Mouse (Mus musculus) CD4-positive, CD25-positive, alpha-beta regulatory T cell, adult 2 months (primary cell): ENCODE measurements around the gene Smim6.

ENCODE experiments used
- DNase-seq: peaks from one replicate; pipeline ENCODE4 v3.0.0-alpha.2; 2012; ENCODE audit warnings: low read depth, low spot score

The Smim6 gene

DNA sequence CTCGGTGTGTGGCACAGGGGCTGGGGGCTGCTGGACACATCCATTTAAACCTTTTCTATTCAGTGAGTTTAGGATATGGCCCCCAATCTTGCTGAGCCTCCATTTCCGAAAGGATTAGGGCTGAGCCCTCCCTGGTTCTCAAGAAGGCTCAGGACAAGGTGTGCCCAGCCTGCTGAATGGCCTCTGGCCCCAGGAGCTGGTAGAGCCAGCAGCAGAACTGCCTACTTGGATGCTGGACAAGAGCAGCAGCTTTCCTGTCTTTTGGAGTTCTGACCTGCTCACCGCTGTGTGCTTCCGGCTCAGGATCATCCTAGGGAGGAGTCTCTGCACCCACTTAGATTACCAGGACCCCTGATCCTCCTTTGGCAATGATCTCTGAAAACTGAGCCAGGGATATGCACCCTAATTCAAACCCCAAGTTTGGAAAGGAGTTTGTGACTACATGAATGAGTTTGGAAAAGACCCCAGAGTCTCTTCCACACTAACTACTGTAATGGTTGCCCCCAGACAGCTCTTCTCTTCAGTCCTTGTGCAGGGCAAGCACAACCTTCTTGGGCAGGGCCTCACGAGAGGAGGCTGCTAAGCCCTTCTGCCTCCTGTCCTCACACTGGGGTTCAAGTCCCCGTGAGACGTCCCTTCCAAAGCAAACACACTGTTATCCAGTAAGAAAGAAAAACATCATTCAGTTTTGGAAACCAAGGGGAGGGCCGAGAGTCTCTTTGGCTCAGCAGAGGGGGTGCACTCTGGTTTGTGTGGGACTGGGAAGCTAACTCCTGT is 11.1 kb upstream of the Smim6 start:
- DNase-seq, result no peak

- DNase-seq, result no peak
Measured at GRCm38 (mm10) chr11:115901338-115902161, 10.3 kb upstream of the Smim6 start.

- DNase-seq, result no peak
Measured at GRCm38 (mm10) chr11:115902177-115902576, 9.6 kb upstream of the Smim6 start.

GRCm38 (mm10) chr11:115902831-115903230 is 9.0 kb upstream of the Smim6 start:
- no peak for DNase-seq

DNA sequence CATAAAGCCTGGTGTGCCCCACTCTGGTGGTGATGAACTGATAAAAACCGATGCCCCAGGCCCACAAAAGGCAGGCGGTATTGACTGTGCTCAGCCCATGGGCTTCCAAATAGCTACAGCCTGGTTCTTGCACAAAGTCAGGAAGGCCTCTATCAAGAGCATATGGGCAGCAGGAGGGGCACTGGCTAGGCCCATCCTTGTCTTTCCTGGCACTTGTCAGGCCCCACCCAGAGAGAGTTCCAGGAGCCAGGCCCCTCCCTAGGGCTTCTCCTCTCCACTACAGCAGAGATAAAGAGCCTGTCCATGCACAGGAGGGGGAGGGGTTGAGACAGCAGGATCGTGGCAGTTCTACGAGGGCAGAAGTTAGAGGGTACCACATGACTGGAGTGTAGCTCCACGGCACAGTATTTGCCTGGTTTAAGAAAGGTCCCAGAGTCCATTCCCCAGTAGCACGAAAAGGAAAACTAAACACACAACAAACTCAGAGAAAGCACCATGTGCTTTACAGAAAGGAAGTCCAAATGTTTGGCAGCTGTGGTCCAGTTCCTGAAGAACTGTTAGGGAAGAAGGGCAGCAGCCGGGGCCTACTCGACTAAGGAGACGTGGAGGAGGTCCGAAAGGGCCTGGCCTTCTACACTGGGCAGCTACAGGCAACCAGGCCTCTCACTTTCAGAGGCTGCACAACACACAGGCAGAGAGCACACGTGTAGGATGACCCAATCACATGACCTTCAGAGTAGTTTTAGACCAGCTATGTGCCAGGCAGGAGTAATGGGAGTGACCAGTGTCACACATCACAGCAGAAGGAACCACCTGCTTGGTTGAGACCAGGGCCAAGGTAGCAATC is 8.2 kb upstream of the Smim6 start:
- DNase-seq, result no peak

DNA sequence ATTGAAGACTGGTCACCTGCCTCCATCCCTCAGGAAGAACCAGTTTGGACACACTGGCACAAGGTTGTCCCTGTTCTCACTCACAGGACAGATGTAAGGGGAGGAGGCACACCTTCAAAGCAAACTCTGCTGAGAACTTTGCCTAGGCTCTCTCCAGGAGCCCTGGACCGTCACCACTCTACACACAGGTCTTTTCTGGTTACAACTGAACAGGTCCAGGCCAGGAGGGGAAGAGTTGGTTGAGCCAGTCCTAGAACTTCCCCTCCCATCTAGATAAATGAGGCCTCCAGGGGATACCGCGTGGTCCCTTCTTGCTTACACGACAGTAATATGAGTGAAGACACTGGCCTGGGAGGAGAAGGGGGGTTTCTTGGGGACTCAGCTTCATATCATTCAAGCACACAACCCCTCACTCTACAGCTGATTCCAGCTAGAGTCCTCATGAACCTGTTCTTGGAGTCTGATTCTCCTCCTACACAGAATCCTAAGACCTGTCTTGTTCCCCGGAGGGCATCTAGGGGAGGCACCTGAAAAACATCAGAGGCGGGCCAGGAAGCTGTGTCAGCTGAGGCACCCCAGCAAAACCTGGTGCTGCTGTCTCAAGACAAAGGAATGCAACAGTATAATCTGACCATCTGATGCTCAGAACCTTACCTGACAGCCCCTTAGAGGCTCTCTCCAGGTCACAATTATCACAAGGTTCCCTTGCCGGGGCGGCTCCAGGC is 7.4 kb upstream of the Smim6 start:
- DNase-seq, result no peak

DNA sequence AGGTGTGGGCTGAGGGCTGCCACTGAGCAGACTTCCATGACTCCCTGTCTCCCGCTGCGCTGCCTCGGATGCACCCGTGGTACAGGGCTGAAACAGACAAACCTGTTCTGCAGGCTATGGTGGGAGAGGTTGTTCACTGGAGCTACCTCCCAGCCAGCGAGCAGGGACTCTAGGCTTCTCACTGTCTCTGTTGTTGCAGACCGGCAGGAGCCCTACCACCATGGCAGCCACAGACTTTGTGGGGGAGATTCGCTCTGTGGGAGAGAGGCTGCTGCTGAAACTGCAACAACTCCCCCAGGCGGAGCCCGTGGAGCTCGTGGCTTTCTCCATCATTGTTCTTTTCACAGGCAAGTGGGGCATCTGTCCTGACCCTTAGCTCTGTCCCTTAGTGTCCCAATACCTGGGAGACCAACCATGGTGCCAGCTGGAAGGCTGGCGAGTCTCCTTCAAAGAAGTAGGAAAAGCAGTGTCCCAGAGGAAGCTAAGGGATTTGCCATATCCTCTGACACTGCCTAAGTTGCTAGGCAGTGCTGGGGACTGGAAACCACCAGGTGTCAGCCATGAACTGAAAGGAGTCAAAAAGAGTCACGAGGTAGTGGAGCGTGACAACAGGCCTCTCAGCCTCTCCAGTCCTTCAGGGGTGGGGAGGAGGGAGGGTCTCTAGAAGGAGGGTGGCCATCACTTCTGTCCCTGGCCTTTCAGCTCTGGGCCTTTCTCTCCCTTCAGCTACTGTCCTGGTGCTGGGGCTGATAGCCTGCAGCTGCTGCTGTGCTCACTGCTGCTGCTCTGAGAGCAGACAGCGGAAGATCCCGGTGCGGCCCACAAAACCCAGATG is 6.6 kb upstream of the Smim6 start:
- no peak for DNase-seq

- no peak for DNase-seq
Measured at GRCm38 (mm10) chr11:115906116-115906515, 5.7 kb upstream of the Smim6 start.

DNA sequence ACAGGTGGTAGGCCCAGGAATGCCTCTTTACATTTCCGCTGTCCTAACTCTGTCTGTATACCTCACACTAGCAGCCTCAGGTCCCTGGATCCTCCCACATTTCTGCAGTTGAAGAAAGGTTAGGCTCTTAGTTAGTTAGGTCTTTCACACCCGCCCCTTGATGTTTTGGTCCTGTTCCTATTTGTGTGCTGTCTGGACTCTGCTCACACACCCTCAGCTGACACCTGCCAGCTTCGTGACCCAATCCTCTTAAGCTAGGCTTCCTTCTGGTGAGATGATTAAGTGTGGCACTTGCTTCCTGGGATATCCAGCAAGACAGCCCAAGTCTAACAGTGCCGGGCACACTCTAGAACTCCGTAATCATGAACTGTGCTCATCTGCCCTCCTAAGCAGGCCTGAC is 5.3 kb upstream of the Smim6 start:
- DNase-seq, result no peak

DNA sequence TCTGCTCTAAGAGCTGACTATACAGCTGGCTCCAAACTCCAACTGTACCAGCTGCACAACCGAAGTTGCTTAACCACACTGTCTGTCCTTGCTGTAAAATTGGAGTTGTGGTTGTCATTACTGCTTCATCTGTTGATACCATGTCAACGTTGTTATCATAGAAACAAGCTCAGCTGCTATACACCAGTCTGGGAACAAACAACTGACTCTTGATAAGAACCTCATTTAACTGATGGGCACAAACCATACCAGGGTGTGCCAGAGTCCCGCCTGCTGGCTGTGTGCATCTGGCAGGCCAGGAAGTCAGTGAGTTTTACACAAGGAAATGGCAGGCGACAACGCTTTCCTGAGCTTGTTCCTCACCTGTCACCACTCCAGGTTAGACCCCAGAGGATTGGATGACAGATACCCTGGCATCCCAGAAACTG is 669 bp upstream of the Smim6 start:
- no peak for DNase-seq

DNA sequence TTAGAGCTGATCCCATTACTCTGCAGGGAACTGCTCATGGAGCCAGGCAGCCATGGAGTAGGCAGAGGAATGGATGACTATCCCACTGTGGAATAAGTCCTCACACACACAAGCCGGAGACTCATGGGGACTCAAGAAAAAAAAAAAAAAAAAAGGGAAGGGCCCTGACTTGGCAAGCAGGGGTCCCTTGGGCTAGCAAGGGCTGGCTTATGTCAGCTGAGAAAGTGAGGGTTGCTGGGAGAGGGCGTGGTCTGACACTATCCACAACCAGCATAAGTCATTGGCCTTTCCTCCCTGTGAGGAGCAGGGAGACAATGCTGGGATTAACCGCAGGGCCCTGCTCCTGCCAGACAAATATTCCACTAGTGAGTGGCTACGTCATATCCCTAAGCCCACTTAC is 4.8 kb downstream of the Smim6 start:
- DNase-seq, result no peak

DNA sequence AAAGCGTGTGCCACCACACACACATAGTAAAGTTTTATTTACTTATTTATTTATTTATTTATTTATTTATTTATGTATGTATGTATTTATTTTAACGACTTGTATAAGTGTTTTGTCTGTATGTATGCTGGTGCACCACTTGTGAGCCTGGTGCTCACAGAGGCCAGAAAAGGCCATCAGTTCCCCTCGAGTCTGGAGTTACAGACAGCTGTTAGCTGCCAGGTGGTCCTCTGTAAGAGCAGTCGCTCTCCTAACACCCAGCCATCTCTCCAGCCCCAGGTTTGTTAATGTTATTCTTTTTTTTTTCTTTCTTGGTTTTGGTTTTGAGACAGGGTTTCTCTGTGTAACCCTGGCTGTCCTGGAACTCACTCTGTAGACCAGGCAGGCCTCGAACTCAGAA is 6.8 kb downstream of the Smim6 start:
- no peak for DNase-seq

GRCm38 (mm10) chr11:115919073-115919472 is 7.3 kb downstream of the Smim6 start:
- DNase-seq, result no peak

DNA sequence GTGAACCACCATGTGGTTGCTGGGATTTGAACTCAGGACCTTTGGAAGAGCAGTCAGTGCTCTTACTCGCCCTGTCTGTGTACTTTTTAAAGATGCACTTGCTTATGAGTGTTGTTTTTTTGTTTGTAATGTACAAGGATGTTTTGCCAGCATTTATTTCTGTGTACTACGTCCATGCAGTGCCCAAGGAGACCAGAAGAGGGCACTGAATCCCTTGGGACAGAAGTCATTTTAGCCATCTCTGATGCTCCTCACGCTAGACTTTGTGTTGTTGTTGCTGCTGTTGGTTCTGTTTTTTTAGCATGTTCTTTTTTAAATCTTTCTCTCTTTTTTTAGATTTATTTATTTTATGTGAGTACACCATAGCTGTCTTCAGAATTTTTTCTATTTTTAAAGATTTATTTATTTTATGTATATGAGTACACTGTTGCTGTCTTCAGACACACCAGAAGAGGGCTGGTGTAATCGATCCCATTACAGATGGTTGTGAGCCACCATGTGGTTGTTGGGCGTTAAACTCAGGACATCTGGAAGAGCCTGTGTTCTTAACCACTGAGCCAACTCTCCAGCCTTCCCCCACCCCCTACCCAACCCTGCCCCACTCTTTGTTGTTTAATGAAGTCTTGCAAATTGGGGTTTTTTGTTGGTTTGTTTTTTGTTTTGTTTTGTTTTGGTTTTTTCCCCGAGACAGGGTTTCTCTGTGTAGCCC is 8.4 kb downstream of the Smim6 start:
- peak; percentile 72 for DNase-seq

GRCm38 (mm10) chr11:115921986-115922385 is 10.2 kb downstream of the Smim6 start:
- no peak for DNase-seq

DNA sequence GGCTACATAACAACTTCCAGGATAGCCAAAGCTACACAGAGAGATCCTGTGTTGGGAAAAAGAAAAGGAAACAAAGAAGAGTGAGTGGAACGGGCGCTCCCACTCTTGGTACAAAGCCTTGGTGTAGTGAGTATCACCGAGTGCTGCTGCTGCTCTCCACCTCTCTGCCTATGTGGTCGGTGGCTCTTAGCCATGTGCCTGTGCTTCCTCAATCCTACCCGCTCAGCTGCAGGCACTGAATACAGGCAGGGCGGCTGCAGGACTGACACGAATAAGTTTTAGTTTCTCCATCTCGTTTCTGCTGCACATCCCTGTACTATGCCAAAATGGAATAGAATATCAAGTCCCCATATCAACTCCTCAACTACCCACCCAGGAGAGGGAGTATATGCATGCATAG is 17.2 kb downstream of the Smim6 start:
- DNase-seq, result no peak

GRCm38 (mm10) chr11:115929818-115930217 is 18.0 kb downstream of the Smim6 start:
- DNase-seq, result no peak

DNA sequence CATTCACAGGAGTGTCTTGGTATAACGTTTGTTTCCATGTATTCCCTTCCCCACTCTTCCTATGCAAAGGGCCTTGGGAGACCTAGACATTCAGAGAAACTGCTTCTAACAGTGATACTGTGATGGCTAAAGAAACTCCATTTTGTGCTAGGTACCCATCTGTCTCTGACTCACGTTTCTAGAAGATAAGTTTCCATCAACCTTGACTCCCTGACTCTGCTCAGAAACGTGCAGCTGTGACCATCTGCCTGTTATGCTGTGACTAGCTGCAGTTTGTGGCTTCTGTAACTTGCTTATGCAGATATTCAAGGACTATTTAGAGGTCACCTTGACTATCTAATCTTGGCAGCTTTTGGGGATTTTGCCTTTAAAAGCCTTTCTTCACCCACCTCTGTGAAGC is 19.4 kb downstream of the Smim6 start:
- no peak for DNase-seq

- DNase-seq, result peak; percentile 98
Measured at GRCm38 (mm10) chr11:115933108-115933746, 21.4 kb downstream of the Smim6 start, which contains the start of the genes Sap30bp and Recql5. Sap30bp (plus strand) TSS chr11:115933282. Recql5 (minus strand) TSS chr11:115933477.
